15 mouse cellular contexts compared by ENCODE assay signal in genomic region chr2:166492895-166493294, GRCm38 (mm10).
DNase-seq lines count a peak whose midpoint lies in the region; ATAC-seq and TF ChIP-seq lines count a peak whose summit lies in the region.
"Had no signal": no experiment of that assay in that cellular context is flagged by ENCODE, and none has a peak within 500 bp of the region (broad histone marks: within the 10 kb centered on the region; RNA-seq: fewer than 3 reads in every experiment).

No protein-coding gene starts in this region.

- no peak for TF ChIP-seq EP300 in heart, postnatal 0 days (IDR thresholded peaks at IDR 0.05; ENCODE audit: low read depth)

- no peak overlapping the region for H3K27ac ChIP-seq in heart, postnatal 0 days (ENCODE audit: low read depth)
- no peak overlapping the region for H3K27ac ChIP-seq in kidney, embryonic 15.5 days
- H3K27ac ChIP-seq: embryonic facial prominence, embryonic 13.5 days; heart, adult 2 months; hindbrain, embryonic 14.5 days had no signal

- no peaks in the 10 kb centered on the region for H3K27me3 ChIP-seq in heart, postnatal 0 days (ENCODE audit: control insufficient read depth, insufficient read depth, low read length)
- no peaks in the 10 kb centered on the region for H3K27me3 ChIP-seq in kidney, embryonic 15.5 days
- H3K27me3 ChIP-seq: embryonic facial prominence, embryonic 13.5 days; Patski had no signal

- peaks cover 12% of the 10 kb centered on the region; the same call in 1 of the 2 replicates for H3K4me1 ChIP-seq in heart, postnatal 0 days (ENCODE audit: control insufficient read depth, insufficient read depth)
- H3K4me1 ChIP-seq in kidney, embryonic 15.5 days: peaks cover 44% of the 10 kb centered on the region

- no peaks in the 10 kb centered on the region for H3K9me3 ChIP-seq in heart, postnatal 0 days (replicated peaks; ENCODE audit: control insufficient read depth, low read length)
- H3K9me3 ChIP-seq in kidney, embryonic 15.5 days (replicated peaks): no peaks in the 10 kb centered on the region
- H3K9me3 ChIP-seq: embryonic facial prominence, embryonic 13.5 days had no signal

- TF ChIP-seq CTCF in heart, postnatal 0 days (IDR thresholded peaks at IDR 0.05; ENCODE audit: low read depth): no peak

- H3K4me3 ChIP-seq in heart, postnatal 0 days (ENCODE audit: low read depth, low read length): no peak overlapping the region
- no peak overlapping the region for H3K4me3 ChIP-seq in kidney, embryonic 15.5 days (replicated peaks)
- H3K4me3 ChIP-seq: embryonic facial prominence, embryonic 13.5 days; heart, adult 2 months had no signal

- 80% methylated on average over 12 of the region's 12 CpGs for whole genome bisulfite sequencing in heart, postnatal 0 days
- 55% methylated on average over 12 of the region's 12 CpGs for WGBS in kidney, embryonic 15.5 days

- no peak for DNase-seq in heart, postnatal 0 days (ENCODE audit: low spot score)
- no peak for DNase-seq in heart, postnatal 4 days
- DNase-seq in lung, postnatal 4 days: peak; percentile 35 to 50
- no peak for DNase-seq in lung, postnatal 14 days
- no peak for DNase-seq in embryo, embryonic 10.5 days (ENCODE audit: low spot score)
- no peak for DNase-seq in urinary bladder, postnatal 4 days (ENCODE audit: low spot score in 2 of 2)
- DNase-seq: cerebellum, adult 18-20 months; heart, adult 2 months; layer of hippocampus, adult 9-11 months; lung, embryonic 14.5 days had no signal

- ATAC-seq in heart, postnatal 0 days (ENCODE audit: insufficient read depth, low read depth): 0 out of 2 replicates have a peak, but pooled peaks have one; percentile 24
- peak; percentile 26; the same call in 1 of the 2 replicates for ATAC-seq in kidney, embryonic 15.5 days (replicated peaks; ENCODE audit: low FRiP score)
- ATAC-seq: midbrain, embryonic 16.5 days; Patski had no signal

- no peak overlapping the region for H3K9ac ChIP-seq in heart, postnatal 0 days (replicated peaks; ENCODE audit: low read depth, low read length)
- no peak overlapping the region for H3K9ac ChIP-seq in kidney, embryonic 15.5 days
- H3K9ac ChIP-seq: embryonic facial prominence, embryonic 13.5 days; hindbrain, embryonic 14.5 days; lung, embryonic 14.5 days had no signal

- H3K36me3 ChIP-seq in heart, postnatal 0 days (replicated peaks; ENCODE audit: control insufficient read depth, insufficient read depth, low read length): no peaks in the 10 kb centered on the region
- H3K36me3 ChIP-seq in kidney, embryonic 15.5 days: no peaks in the 10 kb centered on the region
- H3K36me3 ChIP-seq: embryonic facial prominence, embryonic 13.5 days had no signal

- no peak overlapping the region for H3K4me2 ChIP-seq in heart, postnatal 0 days (ENCODE audit: low read depth, low read length)
- H3K4me2 ChIP-seq in kidney, embryonic 15.5 days: no peak overlapping the region
- H3K4me2 ChIP-seq: embryonic facial prominence, embryonic 13.5 days; hindbrain, embryonic 14.5 days; lung, embryonic 14.5 days had no signal

Comparison
In these comparisons a context has a peak if more than half of its experiments do, and no peak if none do; other contexts are left out.
1. DNase-seq: peak in lung, postnatal 4 days (2 of 2); none in heart, postnatal 0 days (single experiment), heart, postnatal 4 days (single experiment), lung, postnatal 14 days (single experiment), embryo, embryonic 10.5 days (single experiment) and urinary bladder, postnatal 4 days (0 of 2).